Mouse (Mus musculus) stomach, postnatal 0 days (tissue): ENCODE results near the gene Ccdc141.

Experiments
- CTCF ChIP-seq: IDR thresholded peaks from 2 replicates; pipeline ENCODE4 v1.5.1; 2016; ENCODE audit warnings: antibody characterized with exemption, low read depth, mild to moderate bottlenecking, moderate library complexity
- EP300 ChIP-seq: optimal IDR thresholded peaks from 2 replicates; pipeline ENCODE3; 2016; ENCODE audit warnings: antibody characterized with exemption

DNA sequence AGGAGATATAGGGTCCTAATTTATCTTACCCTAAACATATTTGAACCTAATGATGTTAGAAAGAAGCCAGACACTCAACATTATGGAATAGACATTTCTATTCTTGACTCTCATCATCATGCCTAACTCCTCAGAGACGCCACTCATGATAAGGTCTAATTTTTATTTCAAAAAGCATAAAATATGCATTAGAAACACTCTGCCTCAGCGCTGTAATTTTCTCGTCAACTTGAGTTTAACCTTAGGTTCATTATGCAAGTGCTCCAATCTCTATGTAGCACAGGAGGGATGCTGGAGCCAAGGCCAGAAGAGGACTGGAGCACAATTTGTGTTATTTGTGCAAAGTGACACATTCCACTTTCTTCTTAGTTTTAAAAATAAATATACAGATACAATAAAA lies 130.8 kb downstream of the Ccdc141 start:
- TF ChIP-seq EP300: no peak
- no peak for TF ChIP-seq CTCF
